Mouse (Mus musculus) forebrain, embryonic 11.5 days (tissue): ENCODE measurements at regions not wholly inside any gene's neighbourhood (a gene's known extent, or its start where the extent isn't known, plus 50 kb on each side); places are given as distances from the start of the nearest gene placed in this dataset.

Source experiments
- ATAC-seq: fragments of 200-750 bp; cut with Nextera tagmentation; replicated peaks from 2 replicates; pipeline ENCODE4 v1.8.0; 2017; ENCODE audit warnings: moderate TSS enrichment; ENCODE audit not compliant: low FRiP score
- DNase-seq: peaks from one replicate; pipeline ENCODE4 v3.0.0-alpha.2; 2017; ENCODE audit warnings: low spot score
- H3K27ac ChIP-seq: fragments of 300-500 bp; sonication (generic); 2 replicates; pipeline ENCODE4 v1.5.1; 2014; ENCODE audit warnings: low read depth, low read length
- H3K27me3 ChIP-seq: fragments of 300-500 bp; sonication (generic); 2 replicates; pipeline ENCODE4 v1.6.1; 2014; ENCODE audit warnings: mild to moderate bottlenecking, low read length, mixed read lengths; ENCODE audit not compliant: control insufficient read depth, insufficient read depth
- H3K36me3 ChIP-seq: fragments of 300-500 bp; sonication (generic); 2 replicates; pipeline ENCODE4 v1.6.1; 2014; ENCODE audit warnings: mild to moderate bottlenecking, low read length, moderate library complexity, mixed read lengths; ENCODE audit not compliant: control insufficient read depth, insufficient read depth
- H3K4me1 ChIP-seq: fragments of 300-500 bp; sonication (generic); replicated peaks from 2 replicates; pipeline ENCODE4 v1.6.1; 2014; ENCODE audit warnings: low read length, mixed read lengths; ENCODE audit not compliant: control insufficient read depth, insufficient read depth
- H3K4me2 ChIP-seq: fragments of 300-500 bp; sonication (generic); 2 replicates; pipeline ENCODE4 v1.6.1; 2014; ENCODE audit warnings: low read depth, mild to moderate bottlenecking, low read length, moderate library complexity, mixed read lengths; ENCODE audit not compliant: severe bottlenecking
- H3K4me3 ChIP-seq: fragments of 300-500 bp; sonication (generic); 2 replicates; pipeline ENCODE4 v1.5.1; 2014; ENCODE audit warnings: low read depth, low read length
- H3K9ac ChIP-seq: fragments of 300-500 bp; sonication (generic); 2 replicates; pipeline ENCODE4 v1.6.1; 2014; ENCODE audit warnings: low read length
- H3K9me3 ChIP-seq: fragments of 300-500 bp; sonication (generic); 2 replicates; pipeline ENCODE4 v1.6.1; 2016; ENCODE audit warnings: low read length, mixed read lengths; ENCODE audit not compliant: control insufficient read depth
- WGBS: fragments of 180-500 bp; shearing (Covaris S2); extraction: QIAGEN DNeasy Blood & Tissue Kit; methylation state at CpG from one replicate; pipeline ENCODE4 v1.1.7; 2014; 5-methylcytosine and 5-hydroxymethylcytosine counted together

GRCm38 (mm10) chr1:60625698-60626486 lies 59.0 kb upstream of the Raph1 start:
- Histone ChIP-seq H3K9me3 (no peaks in the 10 kb centered on the region), H3K4me1 (peaks cover 9% of the 10 kb centered on the region), H3K4me3 (no peak overlapping the region), H3K36me3 (no peaks in the 10 kb centered on the region), H3K9ac (no peak overlapping the region), H3K4me2 (no peak overlapping the region), H3K27me3 (no peaks in the 10 kb centered on the region), H3K27ac (no peak overlapping the region)
- 72% methylated on average over 17 of the region's 17 CpGs for WGBS
- 0 out of 2 replicates have a peak, but pooled peaks have one; percentile 51 for ATAC-seq
- DNase-seq, result peak; percentile 55

- DNase-seq (no peak), ATAC-seq (no peak)
- Histone ChIP-seq H3K4me3 (no peak overlapping the region), H3K9me3 (no peaks in the 10 kb centered on the region), H3K4me1 (peaks cover 9% of the 10 kb centered on the region), H3K27ac (no peak overlapping the region), H3K9ac (no peak overlapping the region), H3K27me3 (no peaks in the 10 kb centered on the region), H3K36me3 (no peaks in the 10 kb centered on the region), H3K4me2 (no peak overlapping the region)
- WGBS, result 87% methylated on average over 4 of the region's 4 CpGs
These were observed 57.3 kb upstream of the Raph1 start for GRCm38 (mm10) chr1:60624231-60624630.

- Histone ChIP-seq H3K4me1 (peaks cover 9% of the 10 kb centered on the region), H3K27me3 (no peaks in the 10 kb centered on the region), H3K4me2 (no peak overlapping the region), H3K9ac (no peak overlapping the region), H3K27ac (no peak overlapping the region), H3K9me3 (no peaks in the 10 kb centered on the region), H3K4me3 (no peak overlapping the region), H3K36me3 (no peaks in the 10 kb centered on the region)
- no peak for ATAC-seq
- WGBS, result 97% methylated on average over 3 of the region's 3 CpGs
- DNase-seq, result no peak
These were observed 56.6 kb upstream of the Raph1 start for GRCm38 (mm10) chr1:60623440-60624016.

- Histone ChIP-seq H3K27ac (no peak overlapping the region), H3K4me3 (no peak overlapping the region), H3K4me2 (no peak overlapping the region), H3K27me3 (no peaks in the 10 kb centered on the region), H3K36me3 (no peaks in the 10 kb centered on the region), H3K9me3 (no peaks in the 10 kb centered on the region), H3K4me1 (peaks cover 2% of the 10 kb centered on the region; the same call in 1 of the 2 replicates), H3K9ac (no peak overlapping the region)
- DNase-seq, result no peak
- ATAC-seq, result no peak
- WGBS, result 82% methylated on average over 3 of the region's 3 CpGs
These were observed 54.9 kb upstream of the Raph1 start for GRCm38 (mm10) chr1:60621770-60622169.

GRCm38 (mm10) chr1:60621064-60621726 lies 54.3 kb upstream of the Raph1 start:
- Histone ChIP-seq H3K4me2 (no peak overlapping the region), H3K9me3 (no peaks in the 10 kb centered on the region), H3K4me3 (no peak overlapping the region), H3K27ac (no peak overlapping the region), H3K36me3 (no peaks in the 10 kb centered on the region), H3K27me3 (no peaks in the 10 kb centered on the region), H3K4me1 (0 out of 2 replicates have a peak, but pooled peaks cover 2% of the 10 kb centered on the region), H3K9ac (no peak overlapping the region)
- DNase-seq, result no peak
- no peak for ATAC-seq
- 88% methylated on average over 8 of the region's 8 CpGs for WGBS

GRCm38 (mm10) chr1:60618389-60618788 lies 51.5 kb upstream of the Raph1 start:
- no peaks in the 10 kb centered on the region for H3K27me3 ChIP-seq
- H3K4me1 ChIP-seq, result no peaks in the 10 kb centered on the region
- ATAC-seq (no peak), DNase-seq (no peak)
- H3K27ac ChIP-seq, result no peak overlapping the region
- H3K9ac ChIP-seq, result no peak overlapping the region
- no peaks in the 10 kb centered on the region for H3K9me3 ChIP-seq
- no peak overlapping the region for H3K4me2 ChIP-seq
- H3K36me3 ChIP-seq, result no peaks in the 10 kb centered on the region
- WGBS, result 84% methylated on average over 1 of the region's 1 CpGs
- no peak overlapping the region for H3K4me3 ChIP-seq

- DNase-seq (no peak), ATAC-seq (no peak)
- H3K4me2 ChIP-seq, result no peak overlapping the region
- H3K9ac ChIP-seq, result no peak overlapping the region
- H3K36me3 ChIP-seq, result no peaks in the 10 kb centered on the region
- H3K27me3 ChIP-seq, result no peaks in the 10 kb centered on the region
- 81% methylated on average over 2 of the region's 2 CpGs for WGBS
- no peak overlapping the region for H3K27ac ChIP-seq
- no peaks in the 10 kb centered on the region for H3K4me1 ChIP-seq
- no peaks in the 10 kb centered on the region for H3K9me3 ChIP-seq
- no peak overlapping the region for H3K4me3 ChIP-seq
These were observed 50.0 kb upstream of the Raph1 start for GRCm38 (mm10) chr1:60616916-60617315.
